Mouse (Mus musculus) left cerebral cortex, adult 6 months (tissue): Measurements from ENCODE around the gene Llcfc1. TPM values are rescaled to one million over a fixed set of nuclear protein-coding genes. Genes with fewer than 3 reads are reported as not detected.

Source experiments
- long read RNA-seq, 2 experiments: library from polyadenylated mRNA; unstranded; transcript quantifications; one replicate each; pipeline ENCODE4 v2.0.0; 2019 to 2020
- polyA plus RNA-seq: library from polyadenylated mRNA; unstranded; fragments of <200 nt; fragmentation: Nextera tagmentation; gene quantifications from 2 replicates; pipeline ENCODE4 v1.2.3, GENCODE M21; 2021

Llcfc1 gene
- not detected in 2 replicates for polyA plus RNA-seq
- long read RNA-seq, experiment 1, result 0 reads
- long read RNA-seq, experiment 2, result 0 reads

GRCm38 (mm10) chr6:41684131-41684530 is at the start of gene Llcfc1:
Gene Llcfc1 (plus strand): TSS chr6:41684431.

DNA sequence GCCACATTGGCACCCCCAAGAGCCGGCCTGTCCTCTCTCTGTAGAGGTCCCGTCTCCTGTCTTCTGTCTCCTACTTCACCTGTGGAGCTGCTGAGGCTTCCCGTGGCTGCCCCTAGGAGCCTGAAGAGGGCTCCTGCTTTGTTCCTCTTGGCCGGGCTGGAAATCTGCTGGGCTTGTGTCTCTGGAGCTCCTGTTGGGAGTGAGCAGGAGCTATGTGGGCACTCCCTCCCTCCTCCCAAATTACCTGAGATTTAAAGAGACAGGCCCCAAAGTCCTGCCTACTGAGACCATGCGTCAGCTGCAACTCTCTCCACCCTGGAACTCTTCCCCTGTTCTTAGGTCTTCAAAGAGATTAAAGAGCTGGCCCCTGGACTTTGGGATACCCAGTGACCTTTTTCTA is 48.1 kb upstream of the Llcfc1 start, which contains the start of gene Trpv6:
Trpv6 (minus strand) TSS at position 228 of the 400 bp plus-strand sequence.

DNA sequence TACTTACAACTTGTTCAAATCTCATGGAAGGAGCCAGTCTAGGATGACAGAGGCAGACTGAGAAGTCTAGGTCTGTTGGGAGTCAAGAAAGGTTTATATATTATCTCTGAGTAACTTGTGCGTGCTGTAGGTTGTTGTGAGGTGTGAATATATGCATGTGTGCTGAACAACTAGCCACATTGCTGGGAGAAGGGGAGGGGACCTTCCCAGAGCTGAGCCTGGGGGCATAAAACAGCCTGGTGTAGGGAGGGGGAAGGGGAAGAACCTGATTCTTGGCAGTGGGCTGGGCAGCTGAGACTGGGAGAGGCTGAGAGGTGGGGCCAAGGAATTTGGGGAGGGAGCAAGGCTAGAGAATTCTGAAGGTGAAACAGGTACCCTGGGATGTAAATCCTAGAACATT is 3.6 kb upstream of the Llcfc1 start, which contains the start of gene Trpv5:
Trpv5 (minus strand) TSS at position 101 of the 400 bp plus-strand sequence.

DNA sequence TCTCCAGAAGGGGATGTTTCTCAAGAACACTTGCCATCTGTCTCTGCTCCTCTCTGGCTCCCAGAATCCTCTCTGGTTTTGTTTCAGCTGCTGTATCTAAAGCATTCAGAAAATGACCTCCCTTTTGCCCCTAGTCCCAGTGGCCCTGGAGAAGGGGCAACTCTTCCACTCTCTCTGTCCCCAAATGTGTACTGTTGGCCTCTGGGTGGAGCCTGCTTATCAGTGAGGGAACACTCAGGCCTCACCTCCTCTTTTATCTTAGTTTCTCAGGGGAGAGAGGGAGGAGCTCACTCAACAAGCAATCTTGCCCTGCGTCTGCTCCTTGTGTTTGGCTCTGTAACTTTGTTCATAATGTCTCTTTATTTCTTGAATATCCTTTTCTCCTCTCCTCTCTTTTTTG is 19.9 kb downstream of the Llcfc1 start, which contains the start of gene Kel:
Kel (minus strand) TSS at position 217 of the 400 bp plus-strand sequence.

Other genes starting within 250 kb of the Llcfc1 start
- 2.6 and 2.8 TPM in 2 replicates for gene Gm10334, start 238.3 kb upstream of the Llcfc1 start, polyA plus RNA-seq
- not detected in 2 replicates for gene Prss1, start 225.5 kb upstream of the Llcfc1 start, polyA plus RNA-seq
- gene Prss2, start 162.6 kb upstream of the Llcfc1 start, polyA plus RNA-seq, result not detected in 2 replicates
- 57.2 and 65.4 TPM in 2 replicates for gene Ephb6, start 78.9 kb upstream of the Llcfc1 start, polyA plus RNA-seq
- gene Trpv6, start 48.0 kb upstream of the Llcfc1 start, polyA plus RNA-seq, result 0.61 and 0.71 TPM in 2 replicates
- gene Trpv5, start 3.7 kb upstream of the Llcfc1 start, polyA plus RNA-seq, result not detected in 2 replicates
- gene Kel, start 19.9 kb downstream of the Llcfc1 start, polyA plus RNA-seq, result not detected in 2 replicates
- gene Olfr459, start 90.7 kb downstream of the Llcfc1 start, polyA plus RNA-seq, result not detected in 2 replicates
- gene Pip, start 163.1 kb downstream of the Llcfc1 start, polyA plus RNA-seq, result not detected in 2 replicates
- gene Sval2, start 168.6 kb downstream of the Llcfc1 start, polyA plus RNA-seq, result not detected in 2 replicates